Mouse (Mus musculus) hindbrain, embryonic 16.5 days (tissue): ENCODE measurements around the gene Wrap53. TPM values are rescaled to one million over a fixed set of nuclear protein-coding genes. Genes with fewer than 3 reads are reported as not detected.

Experiments used
- ATAC-seq: fragments of 200-750 bp; cut with Nextera tagmentation; 2 replicates; pipeline ENCODE4 v1.8.0; 2017; ENCODE audit warnings: moderate TSS enrichment, moderate library complexity
- H3K27ac ChIP-seq: fragments of 300-500 bp; sonication (generic); 2 replicates; pipeline ENCODE4 v1.5.1; 2014; ENCODE audit warnings: low read depth, mild to moderate bottlenecking, control low read depth, low read length, moderate library complexity
- H3K27me3 ChIP-seq: fragments of 300-500 bp; sonication (generic); replicated peaks from 2 replicates; pipeline ENCODE4 v1.6.1; 2014; ENCODE audit warnings: low read length; ENCODE audit not compliant: control insufficient read depth, insufficient read depth
- H3K36me3 ChIP-seq: fragments of 300-500 bp; sonication (generic); 2 replicates; pipeline ENCODE4 v1.6.1; 2014; ENCODE audit warnings: mild to moderate bottlenecking, low read length, moderate library complexity, mixed read lengths; ENCODE audit not compliant: control insufficient read depth, insufficient read depth
- H3K4me1 ChIP-seq: fragments of 300-500 bp; sonication (generic); 2 replicates; pipeline ENCODE4 v1.6.1; 2014; ENCODE audit warnings: low read depth, low read length; ENCODE audit not compliant: control insufficient read depth, insufficient read depth
- H3K4me2 ChIP-seq: fragments of 300-500 bp; sonication (generic); 2 replicates; pipeline ENCODE4 v1.6.1; 2014; ENCODE audit warnings: mild to moderate bottlenecking, low read length, control low read depth, moderate library complexity
- H3K4me3 ChIP-seq: fragments of 300-500 bp; sonication (generic); 2 replicates; pipeline ENCODE4 v1.5.1; 2014; ENCODE audit warnings: mild to moderate bottlenecking, low read length, control low read depth, moderate library complexity
- H3K9ac ChIP-seq: fragments of 300-500 bp; sonication (generic); 2 replicates; pipeline ENCODE4 v1.6.1; 2014; ENCODE audit warnings: low read depth, mild to moderate bottlenecking, control low read depth, low read length, moderate library complexity
- H3K9me3 ChIP-seq: fragments of 300-500 bp; sonication (generic); 2 replicates; pipeline ENCODE4 v1.6.1; 2014; ENCODE audit warnings: mild to moderate bottlenecking, low read length, moderate library complexity; ENCODE audit not compliant: control insufficient read depth
- WGBS: fragments of 180-500 bp; shearing (Covaris S2); extraction: QIAGEN DNeasy Blood & Tissue Kit; methylation state at CpG from one replicate; pipeline ENCODE4 v1.1.7; 2014; 5-methylcytosine and 5-hydroxymethylcytosine counted together
- polyA plus RNA-seq: library from polyadenylated mRNA; unstranded; fragments of >200 nt; fragmentation: Nextera tagmentation; extraction: Ambion mirVana; gene quantifications from 2 replicates; pipeline ENCODE4 v1.2.1, GENCODE M21; 2015

Wrap53 gene
- polyA plus RNA-seq, 1 experiment from 2014 or later, result 18.2 TPM

DNA sequence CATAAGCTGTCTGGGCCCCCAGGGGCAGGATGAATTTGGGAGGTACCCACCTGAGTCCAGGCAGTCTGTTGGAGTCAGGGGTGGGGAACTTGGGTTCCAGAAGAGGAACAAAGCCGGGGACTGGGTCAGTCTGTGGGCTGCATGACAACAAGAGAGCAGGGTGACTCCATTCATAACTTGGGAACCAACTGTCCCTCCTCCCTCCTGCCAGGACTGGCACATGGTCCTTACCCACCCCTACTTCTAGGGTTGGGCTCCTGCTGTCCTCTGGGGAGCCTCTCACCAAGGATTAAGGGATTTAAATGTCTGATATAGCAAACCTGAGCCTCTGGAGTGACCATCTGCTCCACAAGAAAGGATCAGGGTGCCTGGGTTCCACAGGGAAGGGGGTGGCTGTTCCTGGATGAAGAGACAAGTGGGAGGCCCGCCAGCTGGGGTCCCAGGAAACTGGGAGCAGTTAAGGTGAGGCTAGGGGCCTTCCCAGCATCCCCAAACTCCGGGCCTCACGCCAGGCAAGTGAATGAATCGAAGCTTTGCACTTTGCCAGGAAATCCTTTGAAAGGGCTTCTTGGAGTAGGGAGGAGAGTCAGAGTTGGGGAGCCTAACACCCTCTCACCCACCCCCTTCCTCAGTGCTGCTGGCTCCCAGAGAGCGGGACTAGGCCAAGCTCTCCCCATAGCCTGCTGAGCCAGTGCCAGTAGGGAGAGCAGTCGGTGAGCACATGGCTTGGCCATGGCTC lies 12.0 kb upstream of the Wrap53 start:
- ATAC-seq, result peak; percentile 94
- H3K9ac ChIP-seq, result no peak overlapping the region
- peaks cover 24% of the 10 kb centered on the region for H3K36me3 ChIP-seq
- H3K4me2 ChIP-seq, result no peak overlapping the region
- no peaks in the 10 kb centered on the region for H3K27me3 ChIP-seq
- H3K4me3 ChIP-seq, result no peak overlapping the region
- H3K4me1 ChIP-seq, result no peaks in the 10 kb centered on the region
- 66% methylated on average over 7 of the region's 7 CpGs for WGBS
- H3K9me3 ChIP-seq, result no peaks in the 10 kb centered on the region
- peak overlapping the region; percentile 63 for H3K27ac ChIP-seq

GRCm38 (mm10) chr11:69591424-69591823 lies 11.4 kb upstream of the Wrap53 start:
- Histone ChIP-seq H3K36me3 (peaks cover 24% of the 10 kb centered on the region), H3K27ac (no peak overlapping the region), H3K4me3 (no peak overlapping the region), H3K9ac (no peak overlapping the region), H3K4me1 (no peaks in the 10 kb centered on the region), H3K9me3 (no peaks in the 10 kb centered on the region), H3K4me2 (no peak overlapping the region), H3K27me3 (no peaks in the 10 kb centered on the region)
- ATAC-seq, result no peak
- 84% methylated on average over 3 of the region's 3 CpGs for WGBS

DNA sequence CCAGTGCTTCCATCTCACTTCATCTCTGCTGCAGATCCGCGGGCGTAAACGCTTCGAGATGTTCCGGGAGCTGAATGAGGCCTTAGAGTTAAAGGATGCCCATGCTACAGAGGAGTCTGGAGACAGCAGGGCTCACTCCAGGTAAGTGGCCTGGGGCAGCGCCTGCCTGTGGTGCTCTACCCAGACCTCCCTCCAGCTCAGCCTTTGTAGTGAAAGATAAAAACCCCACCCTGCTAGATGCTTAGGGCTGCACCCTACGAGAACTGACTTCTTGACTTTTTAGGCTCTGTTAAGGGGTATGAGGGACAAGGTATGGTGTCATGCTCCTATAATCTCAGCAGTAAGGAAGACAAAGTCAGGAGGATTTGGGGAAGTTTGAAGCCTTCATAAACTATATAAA lies 10.6 kb upstream of the Wrap53 start:
- peaks cover 24% of the 10 kb centered on the region for H3K36me3 ChIP-seq
- 94% methylated on average over 8 of the region's 8 CpGs for WGBS

DNA sequence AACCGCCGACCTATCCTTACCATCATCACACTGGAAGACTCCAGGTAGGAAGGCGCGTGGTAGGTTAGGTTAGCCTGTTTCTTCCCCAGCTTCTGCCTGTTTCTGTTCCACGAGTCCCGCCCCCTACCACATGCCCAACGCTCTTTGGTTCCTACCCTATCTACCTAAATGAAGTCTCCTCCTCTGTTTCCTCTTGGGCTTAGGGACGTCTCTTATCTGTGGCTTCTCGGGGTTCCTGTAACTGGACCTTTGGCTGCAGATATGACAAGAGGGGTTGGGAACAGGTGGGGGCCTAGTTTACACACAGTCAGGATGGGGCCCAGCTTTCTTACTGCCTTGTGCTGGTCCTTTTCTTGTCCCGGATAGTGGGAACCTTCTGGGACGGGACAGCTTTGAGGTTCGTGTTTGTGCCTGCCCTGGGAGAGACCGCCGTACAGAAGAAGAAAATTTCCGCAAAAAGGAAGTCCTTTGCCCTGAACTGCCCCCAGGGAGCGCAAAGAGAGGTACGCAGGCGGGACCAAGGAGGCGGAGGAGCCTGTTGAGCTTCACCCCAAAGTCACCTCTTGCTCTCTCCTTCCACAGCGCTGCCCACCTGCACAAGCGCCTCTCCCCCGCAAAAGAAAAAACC lies 9.3 kb upstream of the Wrap53 start:
- Histone ChIP-seq H3K36me3 (peaks cover 24% of the 10 kb centered on the region), H3K9ac (no peak overlapping the region), H3K27ac (no peak overlapping the region), H3K27me3 (no peaks in the 10 kb centered on the region), H3K9me3 (no peaks in the 10 kb centered on the region), H3K4me3 (no peak overlapping the region), H3K4me1 (no peaks in the 10 kb centered on the region), H3K4me2 (no peak overlapping the region)
- WGBS, result 94% methylated on average over 22 of the region's 22 CpGs
- ATAC-seq, result no peak

More for the DNA sequence above, 10.6 kb upstream of the Wrap53 start:
- no peak overlapping the region for H3K9ac ChIP-seq
- no peak overlapping the region for H3K27ac ChIP-seq
- H3K27me3 ChIP-seq, result no peaks in the 10 kb centered on the region
- H3K4me2 ChIP-seq, result no peak overlapping the region
- no peaks in the 10 kb centered on the region for H3K9me3 ChIP-seq
- ATAC-seq, result no peak
- H3K4me3 ChIP-seq, result no peak overlapping the region
- H3K4me1 ChIP-seq, result no peaks in the 10 kb centered on the region

DNA sequence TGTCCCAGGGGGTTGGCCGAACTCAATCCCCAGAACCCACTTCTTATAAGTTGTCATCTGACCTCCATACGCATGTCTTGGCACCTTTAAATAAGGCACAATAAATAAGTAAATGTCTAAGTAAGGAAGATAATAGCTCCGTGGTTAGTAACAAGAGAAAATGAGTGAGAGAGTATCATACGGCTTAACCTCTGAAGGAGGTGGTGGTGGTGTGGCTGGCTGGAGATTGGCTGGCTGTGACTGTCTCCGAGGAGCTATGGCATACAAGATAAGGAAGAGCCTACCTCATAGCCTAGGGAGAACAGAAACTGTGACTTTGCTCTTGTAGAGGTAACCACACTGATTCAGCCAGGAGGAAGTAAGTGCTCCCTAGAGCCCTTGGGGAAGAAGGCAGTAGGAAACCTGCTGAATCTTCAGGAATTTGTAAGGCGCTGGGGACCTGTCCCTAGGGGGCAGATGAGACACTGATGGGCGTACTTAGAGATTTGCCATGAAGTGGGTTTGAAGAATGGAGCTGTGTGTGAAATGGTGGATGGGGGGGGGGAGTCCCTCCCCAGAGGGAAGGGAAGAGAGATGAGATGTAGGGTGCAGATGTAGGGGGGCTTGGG lies 5.8 kb upstream of the Wrap53 start:
- Histone ChIP-seq H3K9me3 (no peaks in the 10 kb centered on the region), H3K27ac (no peak overlapping the region), H3K36me3 (peaks cover 18% of the 10 kb centered on the region), H3K4me3 (no peak overlapping the region), H3K9ac (no peak overlapping the region), H3K4me1 (peaks cover 5% of the 10 kb centered on the region), H3K27me3 (no peaks in the 10 kb centered on the region), H3K4me2 (no peak overlapping the region)
- WGBS, result 84% methylated on average over 7 of the region's 7 CpGs
- no peak for ATAC-seq

DNA sequence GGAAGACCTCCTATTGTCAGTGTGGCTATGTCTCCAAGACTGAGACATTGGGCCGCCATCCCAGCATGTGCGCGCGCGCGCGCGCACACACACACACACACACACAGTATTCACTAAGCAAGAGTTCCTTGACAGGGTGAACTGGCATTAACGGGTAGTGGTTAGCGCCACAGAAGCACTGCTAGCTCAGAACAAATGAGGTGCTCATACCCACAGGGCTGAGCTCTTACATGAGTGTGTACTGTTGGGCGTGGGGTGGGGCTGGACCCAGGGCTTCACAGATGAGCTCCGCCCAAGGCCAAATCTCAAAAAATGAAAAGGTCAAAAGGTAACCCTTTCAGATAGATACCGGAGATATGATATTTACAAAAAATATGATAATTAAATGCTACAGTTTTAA lies 4.9 kb upstream of the Wrap53 start:
- peaks cover 5% of the 10 kb centered on the region for H3K4me1 ChIP-seq
- H3K4me3 ChIP-seq, result no peak overlapping the region
- H3K36me3 ChIP-seq, result peaks cover 17% of the 10 kb centered on the region
- H3K27ac ChIP-seq, result no peak overlapping the region
- no peak for ATAC-seq
- 90% methylated on average over 13 of the region's 13 CpGs for WGBS
- H3K9ac ChIP-seq, result no peak overlapping the region
- H3K27me3 ChIP-seq, result no peaks in the 10 kb centered on the region
- no peak overlapping the region for H3K4me2 ChIP-seq
- H3K9me3 ChIP-seq, result no peaks in the 10 kb centered on the region

DNA sequence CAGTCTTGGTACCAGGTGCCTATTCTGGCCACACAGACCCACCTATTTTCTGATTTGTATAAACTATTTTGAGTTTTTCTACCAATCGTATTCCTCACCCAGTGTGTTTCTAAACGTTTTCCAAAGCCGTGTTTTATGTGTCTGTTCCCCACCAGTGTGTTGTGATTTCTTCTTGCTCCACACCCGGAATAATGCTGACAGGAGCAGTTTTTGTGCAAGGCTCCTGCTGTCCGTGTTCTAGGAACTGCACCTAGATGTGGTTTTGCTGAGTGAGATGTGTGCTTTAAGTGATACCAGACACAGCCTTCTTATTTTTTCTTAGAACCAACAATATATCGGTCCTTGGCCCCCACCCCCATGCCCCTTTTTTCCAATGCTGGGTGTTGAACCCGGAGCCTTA lies 4.0 kb upstream of the Wrap53 start:
- 85% methylated on average over 7 of the region's 7 CpGs for WGBS
- Histone ChIP-seq H3K9me3 (no peaks in the 10 kb centered on the region), H3K4me1 (peaks cover 5% of the 10 kb centered on the region), H3K27me3 (no peaks in the 10 kb centered on the region), H3K4me3 (no peak overlapping the region), H3K27ac (no peak overlapping the region), H3K36me3 (peaks cover 10% of the 10 kb centered on the region), H3K9ac (no peak overlapping the region), H3K4me2 (no peak overlapping the region)
- no peak for ATAC-seq

DNA sequence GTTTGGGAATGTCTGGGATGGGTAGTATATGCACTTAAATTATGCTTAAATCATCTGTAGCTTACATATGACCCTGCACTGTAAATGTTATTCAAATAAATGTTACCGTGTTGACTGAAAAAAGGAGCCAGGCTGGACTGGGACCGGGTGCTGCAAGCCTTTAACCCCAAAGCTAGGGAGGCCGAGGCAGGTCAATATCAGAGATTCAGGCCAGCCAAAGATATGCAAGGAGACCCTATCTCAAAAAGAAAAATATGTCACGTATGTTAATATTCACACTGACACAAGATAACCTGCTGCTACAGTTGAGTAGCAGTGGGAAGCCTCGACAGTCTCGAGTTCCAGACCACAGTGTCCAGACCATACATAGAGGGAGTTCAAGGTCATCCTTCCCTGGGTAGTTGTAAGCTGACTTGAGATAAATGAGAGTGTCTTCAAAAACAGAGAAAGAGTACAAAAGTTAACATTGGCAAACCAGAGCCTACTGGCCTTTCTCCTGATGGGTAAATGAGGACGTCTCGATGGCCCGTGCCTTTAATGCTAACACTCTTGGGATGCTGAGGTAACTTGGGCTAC lies 2.3 kb upstream of the Wrap53 start:
- WGBS, result 54% methylated on average over 9 of the region's 9 CpGs

DNA sequence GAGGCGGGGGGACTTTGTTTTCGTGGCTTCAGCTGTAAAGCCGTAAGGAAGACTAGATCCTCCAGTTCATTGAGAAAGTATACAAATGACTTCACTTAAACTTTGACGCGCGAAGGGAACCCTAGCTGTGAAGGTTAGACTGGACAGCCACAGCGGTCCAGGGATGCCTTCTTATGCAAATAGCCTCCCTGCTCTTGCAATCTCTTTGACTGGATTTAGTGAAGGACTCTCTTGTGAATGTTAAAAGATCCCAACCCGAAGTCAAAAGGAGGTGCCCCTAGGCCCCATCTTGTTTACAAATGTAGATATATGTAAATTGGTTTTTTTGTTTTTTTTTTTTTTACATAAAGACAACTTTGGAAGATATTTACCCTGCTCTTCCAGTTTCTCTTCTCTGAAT lies 1.8 kb upstream of the Wrap53 start:
- Histone ChIP-seq H3K36me3 (no peaks in the 10 kb centered on the region), H3K4me2 (peak overlapping the region; percentile 84), H3K27ac (peak overlapping the region; percentile 89), H3K9me3 (no peaks in the 10 kb centered on the region), H3K27me3 (no peaks in the 10 kb centered on the region), H3K9ac (peak overlapping the region; percentile 67), H3K4me3 (peak overlapping the region; percentile 57), H3K4me1 (peaks cover 23% of the 10 kb centered on the region)
- ATAC-seq, result no peak
- WGBS, result 0% methylated on average over 8 of the region's 8 CpGs

More for the DNA sequence above, 2.3 kb upstream of the Wrap53 start:
- Histone ChIP-seq H3K4me3 (no peak overlapping the region; the same call in 1 of the 2 replicates), H3K36me3 (no peaks in the 10 kb centered on the region), H3K9ac (no peak overlapping the region), H3K9me3 (no peaks in the 10 kb centered on the region), H3K4me1 (peaks cover 18% of the 10 kb centered on the region), H3K4me2 (peak overlapping the region; percentile 84), H3K27me3 (no peaks in the 10 kb centered on the region), H3K27ac (no peak overlapping the region)
- no peak for ATAC-seq
